Mouse (Mus musculus) stomach, postnatal 0 days (tissue): ENCODE data around the gene Cd177.

ENCODE experiments used
- CTCF ChIP-seq: IDR thresholded peaks from 2 replicates; pipeline ENCODE4 v1.5.1; 2016; ENCODE audit warnings: antibody characterized with exemption, low read depth, mild to moderate bottlenecking, moderate library complexity
- EP300 ChIP-seq: optimal IDR thresholded peaks from 2 replicates; pipeline ENCODE3; 2016; ENCODE audit warnings: antibody characterized with exemption

DNA sequence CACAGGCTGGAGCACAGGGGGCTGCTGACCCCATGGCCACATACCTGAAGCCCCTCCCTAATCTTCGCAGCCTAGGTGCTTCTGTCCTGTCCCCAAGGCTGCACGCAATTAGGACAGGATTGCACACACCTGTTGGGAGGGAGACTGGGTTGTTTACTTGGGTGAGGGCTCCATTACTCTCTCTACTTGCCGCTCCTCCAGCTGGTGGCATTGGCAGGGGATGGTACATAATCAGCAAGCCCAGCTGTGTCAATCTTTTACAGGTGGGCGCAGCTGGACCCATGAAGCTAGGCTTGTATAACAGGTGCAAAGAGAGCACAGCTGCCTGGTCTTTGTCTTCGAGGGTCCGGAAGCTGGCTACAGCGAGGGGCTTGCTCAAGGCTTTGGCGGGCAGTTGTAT is 2.5 kb upstream of the Cd177 start:
- TF ChIP-seq CTCF (no peak), EP300 (no peak)
